Mouse (Mus musculus) macrophage (primary cell): ENCODE measurements around the gene Orm1. TPM values are rescaled to one million over a fixed set of nuclear protein-coding genes. Genes with fewer than 3 reads are reported as not detected.

Experiments used
- H3K27ac ChIP-seq: fragments of 350-480 bp; formaldehyde crosslinking; 2 replicates; pipeline ENCODE4 v1.9.0; 2021
- H3K36me3 ChIP-seq: fragments of 350-480 bp; formaldehyde crosslinking; 2 replicates; pipeline ENCODE4 v1.9.0; 2021; ENCODE audit errors: inconsistent target
- H3K4me3 ChIP-seq: fragments of 350-480 bp; formaldehyde crosslinking; 2 replicates; pipeline ENCODE4 v1.9.0; 2021; ENCODE audit errors: inconsistent target
- H3K79me2 ChIP-seq: fragments of 350-480 bp; formaldehyde crosslinking; 2 replicates; pipeline ENCODE4 v1.9.0; 2021; ENCODE audit errors: inconsistent target
- whole genome bisulfite sequencing: methylation state at CpG from one replicate; pipeline ENCODE4 v1.1.7; 2026; ENCODE audit warnings: inconsistent platforms; ENCODE audit not compliant: missing documents; 5-methylcytosine and 5-hydroxymethylcytosine counted together
- polyA plus RNA-seq: library from polyadenylated mRNA; stranded (reverse); fragments of 250-400 nt; gene quantifications from 3 replicates; pipeline ENCODE4 v1.2.4, GENCODE M21; 2018; ENCODE audit warnings: inconsistent platforms

Gene Orm1
- polyA plus RNA-seq, 1 experiment from 2014 or later: 0.36 TPM

DNA sequence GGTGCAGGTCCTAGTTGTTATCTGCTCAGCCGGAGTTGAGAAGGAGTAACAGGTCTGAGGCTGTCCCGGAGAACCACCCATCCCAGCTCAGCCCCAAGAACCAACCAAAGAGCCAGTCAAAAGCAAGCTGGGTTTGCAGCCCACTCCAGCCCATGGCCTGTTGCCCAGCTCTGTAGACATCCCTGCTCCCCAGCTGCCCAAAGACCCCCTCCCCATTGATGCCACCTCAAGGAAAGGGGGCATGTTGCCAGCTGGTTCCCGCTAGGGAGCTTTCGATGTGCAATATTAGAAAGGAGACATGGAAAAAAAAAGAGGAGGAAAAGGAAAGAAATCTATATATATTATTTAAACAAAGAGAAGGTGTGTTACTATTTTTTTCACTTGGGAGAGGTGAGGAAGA is 11.0 kb upstream of the Orm1 start:
- H3K4me3 ChIP-seq: no peak overlapping the region
- 89% methylated on average over 3 of the region's 4 CpGs for WGBS

DNA sequence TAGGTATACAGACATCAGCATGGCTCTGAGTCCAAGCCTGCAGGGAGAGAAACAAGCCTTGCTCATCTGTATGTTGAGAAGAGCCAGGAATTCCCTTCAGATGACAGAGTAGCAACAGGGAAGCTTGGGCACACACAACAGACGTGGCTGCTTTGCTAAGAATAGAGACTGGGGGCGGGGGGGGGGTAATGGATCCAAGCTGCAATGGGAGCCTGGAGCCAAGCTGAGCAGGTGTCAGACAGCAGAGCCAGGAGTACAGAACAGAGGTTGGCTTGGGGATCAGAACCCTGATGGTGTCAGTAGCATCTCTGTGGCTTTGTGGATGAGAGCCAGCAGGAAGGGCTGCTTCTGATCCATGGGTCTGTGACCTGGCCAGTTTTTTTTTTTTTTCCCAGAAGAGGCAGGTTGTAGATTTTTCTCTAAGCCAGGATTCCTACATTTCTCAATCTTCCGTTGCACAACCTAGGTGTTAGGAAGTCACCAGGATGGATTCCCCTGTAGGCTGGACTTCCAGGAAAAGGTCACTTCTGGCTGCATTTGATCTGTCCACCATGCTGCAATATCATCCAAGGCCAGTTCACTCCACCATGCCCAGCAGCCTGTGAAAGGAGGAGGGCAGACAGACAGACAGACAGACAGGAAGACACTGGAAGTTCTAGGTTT is 5.8 kb upstream of the Orm1 start:
- WGBS: 74% methylated on average over 3 of the region's 3 CpGs
- no peak overlapping the region for H3K4me3 ChIP-seq
- no peaks in the 10 kb centered on the region for H3K36me3 ChIP-seq
- no peaks in the 10 kb centered on the region for H3K79me2 ChIP-seq
- no peak overlapping the region for H3K27ac ChIP-seq

More for the DNA sequence above, 11.0 kb upstream of the Orm1 start:
- Histone ChIP-seq H3K27ac (no peak overlapping the region), H3K79me2 (no peaks in the 10 kb centered on the region), H3K36me3 (no peaks in the 10 kb centered on the region)

DNA sequence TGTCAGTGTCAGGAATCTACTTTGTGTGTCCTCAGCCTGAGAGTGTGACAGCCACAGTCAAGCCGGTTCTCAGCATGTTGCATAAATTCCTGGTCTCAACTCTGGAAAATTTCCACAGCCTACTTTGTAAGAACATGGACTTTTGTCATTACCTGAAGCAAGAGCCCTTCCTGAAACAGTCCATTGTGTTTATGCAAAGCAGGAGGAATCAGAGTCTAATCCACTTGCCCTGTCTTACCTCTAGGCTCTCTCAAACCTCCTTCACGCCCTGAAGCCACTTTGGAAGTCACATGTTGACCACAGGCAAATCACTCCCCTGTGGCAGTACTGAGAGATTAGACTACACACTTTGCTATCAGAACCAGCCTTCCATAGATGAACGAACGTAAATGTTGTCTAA is 1.9 kb upstream of the Orm1 start:
- no peaks in the 10 kb centered on the region for H3K36me3 ChIP-seq

DNA sequence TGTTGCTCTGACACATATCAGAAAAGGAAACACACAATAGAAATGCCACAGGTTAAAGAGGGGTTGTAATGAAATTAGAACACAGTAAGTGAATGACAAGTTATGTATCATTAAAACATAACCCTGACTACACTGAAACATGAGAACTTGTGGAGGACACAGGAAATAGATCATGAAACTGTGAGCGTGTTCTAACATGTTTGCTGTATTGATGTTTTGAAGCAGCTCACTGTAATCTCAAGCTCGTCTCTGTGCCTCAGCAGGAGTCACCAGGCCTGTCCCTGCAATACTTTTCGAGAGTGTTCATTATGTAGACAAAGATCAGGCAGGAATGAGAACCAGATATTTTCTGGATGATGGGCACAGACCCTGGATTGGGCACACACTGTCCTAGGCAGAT is 752 bp upstream of the Orm1 start:
- H3K27ac ChIP-seq: no peak overlapping the region
- H3K79me2 ChIP-seq: no peaks in the 10 kb centered on the region
- H3K36me3 ChIP-seq: no peaks in the 10 kb centered on the region
- WGBS: 92% methylated on average over 3 of the region's 3 CpGs
- H3K4me3 ChIP-seq: no peak overlapping the region

More for the DNA sequence above, 1.9 kb upstream of the Orm1 start:
- WGBS: 95% methylated on average over 4 of the region's 4 CpGs
- no peak overlapping the region for H3K27ac ChIP-seq
- no peaks in the 10 kb centered on the region for H3K79me2 ChIP-seq
- no peak overlapping the region for H3K4me3 ChIP-seq

DNA sequence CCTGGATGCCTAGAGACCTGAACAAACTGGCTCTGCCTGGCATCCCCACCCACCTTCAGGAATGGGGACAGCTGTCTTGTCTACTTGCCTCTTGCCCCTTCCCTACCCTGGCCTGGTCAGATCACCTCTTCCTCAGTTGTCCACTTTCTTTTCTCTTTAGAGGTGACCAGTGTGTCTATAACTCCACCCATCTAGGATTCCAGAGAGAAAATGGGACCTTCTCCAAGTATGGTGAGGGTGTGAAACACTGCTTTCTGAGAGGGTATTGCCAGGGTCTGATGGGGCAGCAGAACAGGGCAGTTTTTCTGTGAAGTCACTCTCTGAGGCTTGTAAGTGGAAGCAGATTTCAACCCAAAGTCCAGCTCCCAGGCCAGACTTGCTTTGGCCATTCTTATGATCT is 901 bp downstream of the Orm1 start:
- H3K27ac ChIP-seq: no peak overlapping the region
- no peaks in the 10 kb centered on the region for H3K79me2 ChIP-seq
- H3K36me3 ChIP-seq: no peaks in the 10 kb centered on the region
- no peak overlapping the region for H3K4me3 ChIP-seq

DNA sequence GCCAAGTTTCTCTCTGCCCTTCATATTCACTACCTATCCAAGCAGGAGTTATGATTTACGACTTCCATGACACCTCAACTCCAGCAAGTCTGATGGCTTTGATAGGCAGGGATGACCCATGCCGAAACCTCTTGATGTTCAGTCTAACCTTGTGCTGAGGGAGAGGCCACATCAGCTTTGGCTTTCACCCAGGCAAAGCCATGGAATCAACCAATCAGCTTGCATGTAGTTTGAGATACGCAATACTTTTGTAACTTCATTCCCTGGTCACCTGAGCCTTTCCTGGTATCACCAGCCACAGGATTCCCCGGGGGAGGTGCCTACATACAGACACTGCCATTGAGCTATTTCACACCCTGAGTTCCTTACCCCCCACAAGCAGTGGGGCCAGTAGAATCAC is 2.3 kb downstream of the Orm1 start:
- no peaks in the 10 kb centered on the region for H3K36me3 ChIP-seq
- no peak overlapping the region for H3K4me3 ChIP-seq
- WGBS: 97% methylated on average over 4 of the region's 4 CpGs
- no peak overlapping the region for H3K27ac ChIP-seq
- no peaks in the 10 kb centered on the region for H3K79me2 ChIP-seq

DNA sequence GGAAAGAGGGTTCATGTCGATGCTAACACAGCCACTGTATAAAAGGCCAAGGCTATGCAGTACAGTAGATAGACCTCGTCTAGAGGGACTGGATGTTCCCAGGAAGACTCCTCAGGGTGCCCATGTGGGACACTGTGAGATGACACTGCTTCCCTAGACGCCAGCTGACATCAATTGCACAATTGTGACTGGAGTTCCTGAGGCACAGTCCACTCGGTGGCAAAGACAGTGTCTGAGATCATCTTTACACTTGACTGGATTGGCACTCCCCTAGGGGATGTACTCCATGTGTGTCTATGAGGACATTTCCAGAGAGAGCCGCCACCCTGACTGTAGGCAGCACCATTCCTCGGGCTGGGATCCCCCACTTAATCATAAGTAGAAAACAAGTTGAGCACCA is 4.2 kb downstream of the Orm1 start:
- no peak overlapping the region for H3K4me3 ChIP-seq
- 63% methylated on average over 6 of the region's 6 CpGs for WGBS
- H3K36me3 ChIP-seq: no peaks in the 10 kb centered on the region
- no peak overlapping the region for H3K27ac ChIP-seq
- H3K79me2 ChIP-seq: no peaks in the 10 kb centered on the region

DNA sequence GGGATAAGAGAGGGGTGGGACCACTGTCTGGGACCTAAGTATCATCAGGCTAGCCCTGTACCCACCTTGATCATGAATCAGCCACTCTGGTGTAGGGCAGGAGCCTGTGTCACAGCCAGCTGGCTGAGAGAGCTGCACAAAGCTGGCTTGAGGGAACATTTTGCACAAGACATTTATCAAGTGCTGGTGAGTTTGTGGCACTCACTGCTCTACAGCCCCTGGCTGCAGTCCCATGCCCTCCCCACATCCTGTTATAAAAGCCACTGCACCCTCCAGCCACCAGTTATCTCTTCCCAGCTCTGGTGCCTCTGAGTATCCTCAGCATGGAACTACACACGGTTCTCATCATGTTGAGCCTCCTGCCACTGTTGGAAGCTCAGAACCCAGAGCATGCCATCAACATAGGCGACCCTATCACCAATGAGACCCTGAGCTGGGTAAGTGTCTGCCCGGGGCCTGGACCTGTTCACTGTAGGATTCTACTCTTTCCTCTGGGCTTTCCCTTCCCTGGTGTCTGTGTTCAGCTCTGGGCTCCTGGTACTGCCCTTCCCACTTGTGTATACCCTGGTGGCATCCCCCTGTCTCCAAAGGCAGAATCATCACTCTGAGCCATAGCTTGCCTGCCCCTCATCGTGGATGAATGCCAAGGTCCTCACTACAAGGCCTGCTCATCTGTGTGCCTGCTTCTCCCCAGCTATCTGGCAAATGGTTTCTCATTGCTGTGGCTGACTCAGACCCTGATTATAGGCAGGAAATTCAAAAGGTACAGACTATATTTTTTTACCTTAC is 11.7 kb downstream of the Orm1 start, which contains the start of gene Orm3:
Gene Orm3 (plus strand): TSS at position 286 of the 789 bp plus-strand sequence.
- WGBS: 52% methylated on average over 4 of the region's 4 CpGs

DNA sequence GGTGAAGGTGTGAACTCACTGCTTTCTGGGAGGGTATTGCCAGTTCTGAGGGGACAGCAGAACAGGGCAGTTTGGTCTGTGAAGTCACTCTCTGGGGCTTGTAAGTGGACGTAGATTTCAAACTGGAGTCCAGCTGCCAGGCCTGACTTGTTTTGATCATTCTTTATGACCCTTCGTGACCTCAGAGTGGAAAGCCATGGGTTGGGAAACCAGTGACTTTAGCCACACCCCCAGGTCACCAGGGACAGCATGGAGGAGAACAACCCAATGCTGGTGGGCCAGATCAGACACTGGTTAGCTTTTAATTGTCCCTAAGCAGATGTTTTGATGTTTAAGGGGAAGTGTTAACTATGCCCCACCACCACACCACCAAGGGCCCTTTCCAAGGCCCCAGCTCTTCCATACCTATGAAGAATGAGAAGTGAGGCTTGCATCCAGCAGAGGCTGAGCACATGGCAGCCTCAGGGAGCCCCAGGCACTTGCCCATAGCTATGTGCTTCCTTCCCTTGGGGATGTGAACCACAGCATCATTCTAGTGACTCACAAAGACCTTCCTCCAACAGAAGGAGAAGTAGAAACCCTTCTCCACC is 12.7 kb downstream of the Orm1 start:
- Histone ChIP-seq H3K36me3 (no peaks in the 10 kb centered on the region), H3K27ac (no peak overlapping the region), H3K4me3 (no peak overlapping the region), H3K79me2 (no peaks in the 10 kb centered on the region)
- 66% methylated on average over 2 of the region's 2 CpGs for WGBS

More for the DNA sequence above, 11.7 kb downstream of the Orm1 start, which contains the start of gene Orm3:
- Histone ChIP-seq H3K4me3 (no peak within 1 kb of the TSS), H3K79me2 (no peaks in the 10 kb centered on the region), H3K36me3 (no peaks in the 10 kb centered on the region), H3K27ac (no peak within 1 kb of the TSS)

DNA sequence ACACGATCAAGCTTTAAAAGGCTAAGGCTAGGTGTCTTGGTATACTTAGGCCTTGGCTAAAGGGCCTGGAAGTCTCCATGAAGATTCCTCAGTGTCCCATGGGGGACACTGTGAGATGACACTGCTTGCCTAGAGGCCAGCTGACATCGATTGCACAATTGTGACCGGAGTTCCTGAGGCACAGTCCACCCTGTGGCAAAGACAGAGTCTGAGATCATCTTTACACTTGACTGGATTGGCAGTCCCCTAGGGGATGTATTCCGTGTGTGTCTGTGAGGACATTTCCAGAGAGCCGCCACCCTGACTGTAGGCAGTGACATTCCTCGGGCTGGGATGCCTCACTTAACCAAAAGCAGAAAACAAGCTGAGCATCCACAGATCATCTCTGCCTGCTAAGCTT is 15.5 kb downstream of the Orm1 start:
- H3K79me2 ChIP-seq: no peaks in the 10 kb centered on the region
- H3K36me3 ChIP-seq: no peaks in the 10 kb centered on the region; the same call in 1 of the 2 replicates
- 79% methylated on average over 6 of the region's 6 CpGs for WGBS

DNA sequence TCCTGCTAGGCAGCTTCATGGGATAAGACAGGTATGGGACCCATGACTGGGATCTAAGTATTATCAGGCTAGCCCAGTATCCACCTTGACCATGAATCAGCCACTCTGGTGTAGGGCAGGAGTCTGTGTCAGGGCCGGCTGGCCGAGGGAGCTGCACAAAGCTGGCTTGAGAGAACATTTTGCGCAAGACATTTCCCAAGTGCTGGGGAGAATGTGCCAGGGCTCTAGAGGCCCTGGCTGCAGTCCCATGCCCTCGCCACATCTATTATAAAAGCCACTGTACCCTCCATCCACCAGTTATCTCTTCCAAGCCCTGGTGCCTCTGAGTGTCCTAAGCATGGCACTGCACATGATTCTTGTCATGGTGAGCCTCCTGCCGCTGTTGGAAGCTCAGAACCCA is 17.8 kb downstream of the Orm1 start, which contains the start of gene Orm2:
Gene Orm2 (plus strand): TSS at position 300 of the 400 bp plus-strand sequence.
- Histone ChIP-seq H3K27ac (no peak within 1 kb of the TSS), H3K4me3 (no peak within 1 kb of the TSS), H3K79me2 (no peaks in the 10 kb centered on the region), H3K36me3 (peaks cover 7% of the 10 kb centered on the region; the same call in 1 of the 2 replicates)
- 72% methylated on average over 5 of the region's 5 CpGs for WGBS

More for the DNA sequence above, 15.5 kb downstream of the Orm1 start:
- Histone ChIP-seq H3K4me3 (no peak overlapping the region), H3K27ac (no peak overlapping the region)

DNA sequence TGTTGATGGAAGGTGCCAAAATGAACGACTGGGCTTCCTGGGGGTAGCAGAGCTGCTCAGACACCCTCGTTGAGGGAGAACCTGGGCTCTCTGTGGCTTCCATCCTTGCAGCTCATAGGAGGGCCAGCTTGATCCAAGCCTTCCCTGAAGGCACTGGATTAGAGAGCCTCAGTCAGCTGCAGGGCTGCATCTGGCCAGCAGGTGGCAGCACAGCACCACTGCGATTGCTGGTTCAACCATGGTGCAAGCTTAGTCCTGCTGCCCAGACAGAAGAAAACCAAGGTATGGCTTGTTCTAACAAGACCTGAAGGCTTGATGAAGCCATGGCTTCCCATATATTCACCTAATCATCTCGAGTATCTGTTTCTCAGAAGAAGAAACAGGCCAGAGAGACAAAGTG is 24.2 kb downstream of the Orm1 start:
- H3K79me2 ChIP-seq: no peaks in the 10 kb centered on the region
- WGBS: 45% methylated on average over 4 of the region's 4 CpGs
- H3K4me3 ChIP-seq: no peak overlapping the region
- H3K27ac ChIP-seq: no peak overlapping the region
- peaks cover 66% of the 10 kb centered on the region for H3K36me3 ChIP-seq

DNA sequence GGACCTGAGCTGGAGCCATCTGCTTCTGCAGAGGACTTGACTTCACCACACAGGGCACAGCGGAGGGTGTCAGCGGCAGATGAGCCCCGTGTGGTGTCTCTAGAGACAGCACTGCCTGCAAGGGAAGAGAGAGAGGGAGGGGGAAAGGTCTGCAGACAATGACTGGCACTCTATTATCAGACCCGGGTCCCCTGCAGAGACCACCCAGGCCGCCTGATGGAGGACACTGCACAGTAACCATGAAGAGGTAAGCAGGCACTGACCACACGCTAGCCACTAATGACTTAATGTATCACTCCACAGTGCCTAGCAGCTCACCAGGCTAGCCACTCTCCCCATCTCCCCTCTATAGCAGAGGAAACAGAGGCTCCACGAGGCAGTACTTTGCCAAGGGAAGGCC is 26.5 kb downstream of the Orm1 start:
- Histone ChIP-seq H3K4me3 (no peak overlapping the region), H3K27ac (no peak overlapping the region), H3K79me2 (no peaks in the 10 kb centered on the region), H3K36me3 (peaks cover 89% of the 10 kb centered on the region)
- WGBS: 91% methylated on average over 7 of the region's 7 CpGs

DNA sequence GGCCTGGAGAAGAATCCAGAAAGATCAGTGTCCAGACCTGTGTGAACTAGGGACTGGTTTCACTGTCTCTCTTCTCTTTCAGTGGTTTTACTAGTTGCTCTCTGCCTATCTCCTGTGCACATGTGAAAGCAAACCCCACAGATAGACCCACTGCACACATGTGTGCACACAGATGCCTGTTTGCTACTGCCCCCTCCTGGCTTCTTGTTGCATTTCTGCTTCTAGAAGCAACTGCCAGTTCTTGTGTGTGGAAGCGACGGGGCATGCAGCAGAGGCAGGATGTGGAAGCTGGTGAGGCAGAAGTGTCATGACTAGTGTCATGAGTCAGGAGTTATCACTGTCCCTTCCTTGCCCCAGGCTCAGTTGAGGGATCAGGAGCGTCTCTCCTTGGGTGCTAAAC is 27.5 kb downstream of the Orm1 start:
- H3K27ac ChIP-seq: peak overlapping the region; percentile 21
- no peak overlapping the region for H3K4me3 ChIP-seq
- peaks cover 93% of the 10 kb centered on the region for H3K36me3 ChIP-seq

DNA sequence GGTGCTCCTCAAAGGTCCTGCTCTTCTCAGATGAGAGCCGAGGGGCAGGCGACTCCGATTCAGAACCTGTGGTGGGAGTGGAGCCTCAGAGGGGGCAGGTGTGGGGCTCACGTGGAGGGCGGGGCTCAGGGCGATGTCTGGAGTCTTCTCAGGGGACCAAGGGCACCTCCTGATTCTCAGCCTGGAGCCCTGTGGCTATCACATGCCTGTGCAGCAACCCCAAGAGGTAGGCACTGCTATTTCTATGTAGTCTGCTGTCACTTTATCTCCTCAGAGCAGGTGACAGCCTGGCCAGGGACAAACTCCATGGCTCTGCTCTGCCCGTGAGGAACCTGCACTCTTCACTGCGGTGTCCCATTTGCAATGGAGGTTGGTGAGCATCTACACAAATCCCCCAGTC is 29.0 kb downstream of the Orm1 start:
- no peak overlapping the region for H3K27ac ChIP-seq
- peaks cover 95% of the 10 kb centered on the region for H3K36me3 ChIP-seq
- WGBS: 96% methylated on average over 8 of the region's 8 CpGs

More for the DNA sequence above, 27.5 kb downstream of the Orm1 start:
- no peaks in the 10 kb centered on the region for H3K79me2 ChIP-seq
- 40% methylated on average over 3 of the region's 3 CpGs for WGBS

More for the DNA sequence above, 29.0 kb downstream of the Orm1 start:
- no peak overlapping the region for H3K4me3 ChIP-seq
- no peaks in the 10 kb centered on the region for H3K79me2 ChIP-seq
